Mouse (Mus musculus) R1 (cell line): Measurements from ENCODE around the gene Orai1.
A peak's percentile ranks its signal among the peaks of the same experiment; 100 is the strongest.

Experiments used
- DNase-seq: peaks from one replicate; pipeline ENCODE4 v3.0.0-alpha.2; 2018; ENCODE audit warnings: low read depth, low spot score

Gene Orai1

GRCm38 (mm10) chr5:122994910-122995309, 20.0 kb upstream of the Orai1 start:
- DNase-seq = peak; percentile 97

- no peak for DNase-seq
Observed at GRCm38 (mm10) chr5:122997205-122998204, 17.4 kb upstream of the Orai1 start.

GRCm38 (mm10) chr5:123000901-123001300, 14.0 kb upstream of the Orai1 start:
- DNase-seq = no peak

GRCm38 (mm10) chr5:123005716-123006592, 8.9 kb upstream of the Orai1 start:
- DNase-seq = no peak

GRCm38 (mm10) chr5:123008877-123009493, 5.9 kb upstream of the Orai1 start:
- no peak for DNase-seq

GRCm38 (mm10) chr5:123009873-123010272, 5.0 kb upstream of the Orai1 start:
- no peak for DNase-seq

GRCm38 (mm10) chr5:123010806-123011205, 4.1 kb upstream of the Orai1 start:
- peak; percentile 73 for DNase-seq

- no peak for DNase-seq
Observed at GRCm38 (mm10) chr5:123011705-123012104, 3.2 kb upstream of the Orai1 start.

GRCm38 (mm10) chr5:123013599-123014315, 1.1 kb upstream of the Orai1 start:
- DNase-seq = peak; percentile 92

GRCm38 (mm10) chr5:123015915-123016314, 1.0 kb downstream of the Orai1 start:
- peak; percentile 64 for DNase-seq

- DNase-seq = no peak
Observed at GRCm38 (mm10) chr5:123017504-123017903, 2.6 kb downstream of the Orai1 start.

- no peak for DNase-seq
Observed at GRCm38 (mm10) chr5:123019336-123020016, 4.6 kb downstream of the Orai1 start.

- no peak for DNase-seq
Observed at GRCm38 (mm10) chr5:123020426-123020825, 5.6 kb downstream of the Orai1 start.

GRCm38 (mm10) chr5:123021438-123021837, 6.6 kb downstream of the Orai1 start:
- no peak for DNase-seq

- DNase-seq = no peak
Observed at GRCm38 (mm10) chr5:123023049-123023448, 8.2 kb downstream of the Orai1 start.

GRCm38 (mm10) chr5:123024312-123024711, 9.4 kb downstream of the Orai1 start:
- no peak for DNase-seq

- DNase-seq = no peak
Observed at GRCm38 (mm10) chr5:123024965-123025573, 10.2 kb downstream of the Orai1 start.

- DNase-seq = no peak
Observed at GRCm38 (mm10) chr5:123026414-123026813, 11.5 kb downstream of the Orai1 start.

GRCm38 (mm10) chr5:123027436-123027835, 12.6 kb downstream of the Orai1 start:
- no peak for DNase-seq

- no peak for DNase-seq
Observed at GRCm38 (mm10) chr5:123029729-123030128, 14.9 kb downstream of the Orai1 start.
